Mouse (Mus musculus) cortical plate, adult 2 months (tissue): Measurements from ENCODE around the gene Smg5. TPM values are rescaled to one million over a fixed set of nuclear protein-coding genes. Genes with fewer than 3 reads are reported as not detected.

Experiments
- H3K27ac ChIP-seq: fragments of 200-500 bp; 2 replicates; pipeline ENCODE4 v1.5.1; 2012; ENCODE audit warnings: low read length, control low read depth, inconsistent platforms; ENCODE audit not compliant: insufficient read depth
- H3K4me1 ChIP-seq: fragments of 200-500 bp; 2 replicates; pipeline ENCODE4 v1.6.1; 2011; ENCODE audit warnings: low read length; ENCODE audit not compliant: control insufficient read depth, insufficient read depth
- H3K4me3 ChIP-seq: fragments of 200-500 bp; 2 replicates; pipeline ENCODE4 v1.5.1; 2011; ENCODE audit warnings: mild to moderate bottlenecking, low read length, control low read depth; ENCODE audit not compliant: insufficient read depth
- CTCF ChIP-seq: fragments of 200-500 bp; IDR thresholded peaks from 2 replicates; pipeline ENCODE4 v1.5.1; 2011; ENCODE audit warnings: mild to moderate bottlenecking, control low read depth, low read length; ENCODE audit not compliant: insufficient read depth; ENCODE audit errors: extremely low read depth
- POLR2A ChIP-seq: fragments of 200-500 bp; IDR thresholded peaks from 2 replicates; pipeline ENCODE4 v1.6.1; 2011; ENCODE audit warnings: mild to moderate bottlenecking, low read length, control low read depth; ENCODE audit not compliant: insufficient read depth; ENCODE audit errors: extremely low read depth
- polyA plus RNA-seq: library from polyadenylated mRNA; depleted of rRNA; stranded (reverse); fragments of >200 nt; gene quantifications from 2 replicates; pipeline ENCODE4 v1.2.3, GENCODE M21; 2012

Gene Smg5
- polyA plus RNA-seq, 1 experiment = 84.4 TPM

DNA sequence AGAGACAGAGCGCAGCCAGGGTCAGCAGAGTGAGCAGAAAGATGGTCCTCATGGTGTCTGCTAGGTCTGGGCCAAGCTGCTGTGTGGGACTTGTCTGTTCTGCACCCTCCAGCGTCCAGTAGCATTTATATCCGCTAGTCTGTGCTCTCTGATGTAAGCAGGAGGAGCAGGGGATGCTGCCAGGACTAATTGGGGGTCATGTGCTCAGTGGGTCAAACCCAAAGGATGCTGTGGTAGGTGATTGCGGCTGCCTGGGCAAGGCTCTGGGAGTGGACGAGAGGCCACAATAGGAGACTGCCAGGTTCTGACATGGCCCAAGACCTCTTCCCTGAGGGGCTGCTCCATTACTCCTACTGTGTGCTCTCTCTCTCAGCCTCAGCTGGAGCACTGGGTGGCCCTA, 48.3 kb downstream of the Smg5 start, which contains the start of gene Bglap:
TSS of gene Bglap (minus strand) at position 101 of the 400 bp plus-strand sequence.
- no peaks in the 10 kb centered on the region for H3K4me1 ChIP-seq
- TF ChIP-seq CTCF (no peak), POLR2A (no peak)
- no peak within 1 kb of the TSS for H3K4me3 ChIP-seq
- H3K27ac ChIP-seq = no peak within 1 kb of the TSS

DNA sequence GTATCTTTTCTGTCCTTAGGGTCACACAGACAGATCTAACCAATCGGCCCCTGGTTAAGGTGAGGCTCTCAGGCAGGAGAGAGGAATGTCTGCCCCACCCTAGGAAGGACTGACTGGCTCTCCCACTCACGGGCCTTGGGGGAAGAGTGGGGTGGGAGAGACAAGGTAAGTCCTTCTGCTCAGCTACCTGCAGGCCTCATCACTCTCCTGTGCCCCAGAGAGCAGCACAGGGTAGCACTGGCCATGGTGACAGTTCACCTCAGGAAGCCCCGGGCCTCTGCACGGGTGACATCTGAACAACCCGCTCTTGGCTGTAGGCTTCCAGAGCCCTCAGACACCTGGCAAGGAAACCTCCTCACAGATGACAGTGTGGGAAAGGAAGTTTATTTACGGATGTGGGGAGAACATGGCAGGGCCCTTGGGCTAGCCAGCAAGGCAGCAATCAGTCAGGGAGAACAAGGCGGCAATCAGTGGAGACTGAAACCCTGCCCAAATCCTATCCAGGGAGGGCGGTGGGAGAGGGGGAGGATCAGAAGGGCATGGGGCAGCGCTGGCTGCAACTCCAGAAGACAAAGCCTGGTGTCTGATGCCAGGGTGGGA, 57.8 kb downstream of the Smg5 start:
- H3K4me3 ChIP-seq = no peak overlapping the region
- no peak overlapping the region for H3K27ac ChIP-seq
- no peak for TF ChIP-seq CTCF

DNA sequence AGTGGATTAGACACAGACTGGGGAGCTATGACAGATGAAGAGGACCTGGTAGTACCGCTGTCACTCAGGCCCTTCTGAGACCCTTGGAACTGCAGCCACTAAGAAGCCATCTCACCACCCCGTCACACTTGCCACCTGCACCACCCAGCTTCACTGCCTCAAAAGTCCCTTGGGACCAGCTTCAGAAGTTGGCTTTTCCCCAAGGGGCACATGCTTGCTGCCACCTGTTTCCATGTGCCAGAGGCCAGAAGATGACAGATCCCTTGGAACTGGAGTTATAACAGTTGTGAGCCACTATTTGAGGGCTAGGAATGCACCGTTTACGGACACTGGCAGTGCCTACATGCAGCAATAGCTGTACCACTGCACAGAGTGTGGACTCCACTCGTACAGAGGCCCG, 59.2 kb downstream of the Smg5 start:
- TF ChIP-seq POLR2A = no peak
- TF ChIP-seq CTCF = no peak
- no peak overlapping the region for H3K27ac ChIP-seq
- no peak overlapping the region for H3K4me3 ChIP-seq

More for the DNA sequence above, 57.8 kb downstream of the Smg5 start:
- no peaks in the 10 kb centered on the region for H3K4me1 ChIP-seq

DNA sequence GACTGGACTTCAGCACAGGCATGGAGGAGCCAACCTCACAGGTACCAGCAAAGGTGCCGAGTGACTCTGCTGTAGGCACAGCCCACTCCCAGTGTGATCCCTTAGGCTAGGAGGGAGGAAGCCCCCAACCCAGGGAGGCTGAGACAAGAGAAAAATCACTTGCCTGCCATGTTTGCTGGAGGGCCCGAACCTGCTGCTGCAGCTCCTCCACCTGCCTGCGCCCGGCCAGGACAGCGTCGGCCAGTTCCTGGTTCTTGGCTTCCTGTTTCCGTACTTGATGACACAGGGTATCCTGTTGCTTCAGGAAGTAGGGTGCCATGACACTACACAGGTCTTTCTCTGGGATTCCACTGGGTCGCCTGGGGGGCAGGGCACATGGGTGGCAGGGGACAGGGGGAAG, 59.7 kb downstream of the Smg5 start:
- TF ChIP-seq POLR2A = no peak
- no peak for TF ChIP-seq CTCF
- H3K4me1 ChIP-seq = no peaks in the 10 kb centered on the region
- no peak overlapping the region for H3K27ac ChIP-seq
- H3K4me3 ChIP-seq = no peak overlapping the region

More for the DNA sequence above, 59.2 kb downstream of the Smg5 start:
- H3K4me1 ChIP-seq = no peaks in the 10 kb centered on the region

DNA sequence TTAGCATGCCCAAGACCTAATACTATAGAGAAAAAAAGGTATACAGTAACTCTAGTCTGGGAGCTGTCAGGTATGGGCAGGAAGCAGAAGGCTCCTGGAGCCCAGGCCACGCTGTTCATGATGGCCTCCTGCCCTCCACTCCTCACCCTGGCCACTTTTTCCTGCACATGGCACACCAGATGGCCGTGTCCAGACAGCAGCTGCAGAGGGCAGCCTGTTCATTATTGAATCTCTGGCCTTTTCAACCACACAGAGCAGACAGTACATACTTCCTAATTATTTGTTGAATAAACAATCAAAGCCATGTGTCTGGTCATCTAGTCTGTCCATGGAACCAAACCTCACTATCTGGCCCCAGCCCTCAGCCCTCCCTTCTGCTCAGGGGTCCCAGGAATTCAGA, 62.6 kb downstream of the Smg5 start:
- no peak overlapping the region for H3K4me3 ChIP-seq
- no peak overlapping the region for H3K27ac ChIP-seq
- no peaks in the 10 kb centered on the region for H3K4me1 ChIP-seq
- no peak for TF ChIP-seq POLR2A
- TF ChIP-seq CTCF = no peak

DNA sequence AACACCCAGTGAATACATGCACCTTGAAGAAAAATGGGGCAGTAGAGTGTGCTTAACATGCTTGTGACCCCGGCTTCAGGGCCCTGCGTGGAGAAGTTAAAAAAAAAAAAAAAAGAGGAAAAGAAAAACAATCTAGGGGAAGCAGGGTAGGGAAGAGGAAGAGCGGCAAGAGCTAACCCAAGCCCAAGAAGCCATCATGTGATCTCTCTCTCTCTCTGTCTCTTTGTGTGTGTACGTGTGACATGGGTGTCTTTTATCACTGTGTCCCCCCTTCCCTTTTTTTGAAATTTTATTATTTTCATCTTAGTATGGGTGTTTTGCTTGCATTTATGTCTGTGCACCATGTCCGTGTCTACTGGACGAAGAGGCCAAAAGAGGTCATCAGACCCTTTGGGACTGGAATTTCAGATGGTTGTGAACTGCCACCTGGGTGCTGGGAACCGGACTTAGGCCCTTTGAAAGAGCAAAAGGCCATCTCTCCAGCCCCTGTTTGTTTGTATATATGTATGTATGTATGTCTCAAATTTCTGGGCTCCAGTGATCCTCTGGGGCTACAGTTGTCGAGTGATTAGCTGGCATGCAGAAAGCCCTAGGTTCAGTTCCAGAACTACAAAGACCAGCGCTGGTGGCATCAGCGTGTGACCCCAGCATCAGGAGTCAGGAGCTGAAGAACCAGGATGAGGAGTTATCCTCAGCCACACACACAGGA, 67.6 kb downstream of the Smg5 start:
- Histone ChIP-seq H3K4me1 (no peaks in the 10 kb centered on the region), H3K27ac (no peak overlapping the region)
- no peak for TF ChIP-seq POLR2A
- no peak for TF ChIP-seq CTCF

DNA sequence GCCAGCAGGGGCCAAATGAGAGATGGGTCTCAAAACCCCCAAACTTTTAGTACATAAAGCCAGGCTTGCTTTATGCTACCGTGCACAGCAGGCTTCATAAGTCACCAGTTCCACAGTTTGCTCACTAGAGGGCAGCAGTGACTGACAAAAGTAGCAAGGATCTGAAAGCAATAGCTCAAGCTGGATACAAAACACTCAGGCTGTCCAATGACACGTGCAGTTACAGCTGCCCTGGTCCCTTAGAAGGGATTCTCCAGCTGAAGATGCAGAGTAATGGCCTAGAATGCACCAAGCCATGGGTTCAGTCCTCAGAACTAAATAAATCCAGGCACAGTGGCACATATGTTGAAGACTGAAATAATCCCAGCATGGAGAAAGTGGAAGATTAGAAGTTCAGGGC, 71.0 kb downstream of the Smg5 start:
- no peaks in the 10 kb centered on the region for H3K4me1 ChIP-seq
- H3K27ac ChIP-seq = no peak overlapping the region
- TF ChIP-seq POLR2A = no peak
- TF ChIP-seq CTCF = peak; percentile 99
- H3K4me3 ChIP-seq = no peak overlapping the region

More for the DNA sequence above, 67.6 kb downstream of the Smg5 start:
- H3K4me3 ChIP-seq = no peak overlapping the region

DNA sequence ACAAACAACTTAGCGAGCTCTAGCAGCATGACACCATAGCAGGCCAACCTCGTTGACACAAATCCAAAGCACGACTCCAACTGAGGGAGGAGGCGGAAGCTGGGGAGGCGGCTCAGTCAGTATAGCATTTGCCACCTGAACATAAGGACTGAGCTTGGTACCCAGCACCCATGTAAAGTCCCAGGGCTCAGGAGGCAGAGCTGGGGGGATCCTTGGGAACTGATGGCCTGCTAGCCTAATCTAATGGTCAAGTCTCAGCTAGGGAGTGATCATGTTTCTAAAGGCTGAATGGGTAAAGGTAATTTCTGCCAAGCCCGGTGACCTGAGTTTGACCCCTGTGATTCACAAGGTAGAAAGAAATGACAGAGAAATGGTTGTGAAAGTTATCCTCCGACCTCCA, 71.5 kb downstream of the Smg5 start:
- TF ChIP-seq POLR2A = no peak
- TF ChIP-seq CTCF = no peak
- no peak overlapping the region for H3K27ac ChIP-seq
- no peak overlapping the region for H3K4me3 ChIP-seq
- no peaks in the 10 kb centered on the region for H3K4me1 ChIP-seq

DNA sequence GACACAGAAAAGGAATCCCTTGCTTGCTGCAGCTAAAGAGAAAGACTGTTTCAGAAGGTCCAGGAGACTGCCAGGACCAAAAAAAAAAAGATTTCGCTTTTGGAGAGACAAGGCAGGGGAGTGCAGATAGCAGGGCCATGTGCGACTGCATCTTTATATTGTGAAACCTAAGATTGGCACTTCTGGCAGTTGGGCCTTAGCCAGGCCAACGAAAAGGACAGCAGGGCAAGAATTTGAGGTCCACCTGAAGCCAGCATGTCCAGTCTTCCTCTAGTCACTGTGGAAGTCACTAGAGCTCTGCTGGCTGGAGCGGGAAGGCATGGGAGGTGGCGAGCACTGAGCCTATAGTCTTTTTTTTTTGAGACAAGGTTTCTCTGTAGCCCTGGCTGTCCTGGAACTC, 72.9 kb downstream of the Smg5 start:
- Histone ChIP-seq H3K27ac (no peak overlapping the region), H3K4me1 (no peaks in the 10 kb centered on the region; the same call in 1 of the 2 replicates), H3K4me3 (no peak overlapping the region; the same call in 1 of the 2 replicates)
- no peak for TF ChIP-seq CTCF
- TF ChIP-seq POLR2A = no peak
